Mouse (Mus musculus): ENCODE results near the gene Cacna1d. TPM values are rescaled to one million over a fixed set of nuclear protein-coding genes. Genes with fewer than 3 reads are reported as not detected.

Cacna1d gene
- polyA plus RNA-seq, 1 experiment: 3.2 TPM

GRCm38 (mm10) chr14:30169455-30169854 is 321.8 kb downstream of the Cacna1d start:
- WGBS: 45% methylated on average over 5 of the region's 5 CpGs
- Histone ChIP-seq H3K36me3 (ENCODE audit: control insufficient read depth, insufficient read depth, low read length) (no peaks in the 10 kb centered on the region), H3K27ac (ENCODE audit: insufficient read depth, low read length) (no peak overlapping the region), H3K4me3 (ENCODE audit: extremely low read depth, insufficient read depth, insufficient read length) (no peak overlapping the region), H3K4me1 (ENCODE audit: control insufficient read depth, insufficient read depth, insufficient read length) (0 out of 2 replicates have a peak, but pooled peaks cover 2% of the 10 kb centered on the region), H3K27me3 (ENCODE audit: control insufficient read depth, insufficient read depth, low read length) (no peaks in the 10 kb centered on the region)
- TF ChIP-seq POLR2A (IDR thresholded peaks at IDR 0.05; ENCODE audit: low read depth, low read length) (no peak), CTCF (IDR thresholded peaks at IDR 0.05; ENCODE audit: extremely low read depth, insufficient read depth, insufficient read length, insufficient replicate concordance) (no peak)
- DNase-seq (ENCODE audit: low read depth in 1 of 2, low spot score in 2 of 2): no peak

GRCm38 (mm10) chr14:30168902-30169301 is 322.4 kb downstream of the Cacna1d start:
- Histone ChIP-seq H3K4me3 (ENCODE audit: extremely low read depth, insufficient read depth, insufficient read length) (no peak overlapping the region), H3K4me1 (ENCODE audit: control insufficient read depth, insufficient read depth, insufficient read length) (0 out of 2 replicates have a peak, but pooled peaks cover 2% of the 10 kb centered on the region), H3K27ac (ENCODE audit: insufficient read depth, low read length) (no peak overlapping the region), H3K36me3 (ENCODE audit: control insufficient read depth, insufficient read depth, low read length) (no peaks in the 10 kb centered on the region), H3K27me3 (ENCODE audit: control insufficient read depth, insufficient read depth, low read length) (no peaks in the 10 kb centered on the region)
- no peak for DNase-seq (ENCODE audit: low read depth in 1 of 2, low spot score in 2 of 2)
- 63% methylated on average over 3 of the region's 3 CpGs for WGBS
- TF ChIP-seq POLR2A (IDR thresholded peaks at IDR 0.05; ENCODE audit: low read depth, low read length) (no peak), CTCF (IDR thresholded peaks at IDR 0.05; ENCODE audit: extremely low read depth, insufficient read depth, insufficient read length, insufficient replicate concordance) (no peak)

DNA sequence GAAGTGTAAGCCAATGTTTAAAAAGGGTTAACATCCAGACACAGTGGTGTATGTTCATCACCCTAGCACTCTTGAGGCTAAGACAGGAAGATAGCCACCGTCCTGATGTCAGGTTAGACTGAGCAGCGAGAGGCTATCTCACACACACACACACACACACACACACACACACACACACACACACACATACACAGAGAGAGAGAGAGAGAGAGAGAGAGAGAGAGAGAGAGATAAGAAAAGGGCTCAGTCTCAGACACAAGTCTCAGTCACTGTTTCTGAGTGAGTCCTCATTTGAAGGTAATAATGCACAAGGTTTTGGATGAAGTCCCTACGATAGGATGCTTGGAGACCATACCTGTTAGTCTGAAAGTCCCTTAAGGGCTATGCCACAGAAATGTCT is 322.9 kb downstream of the Cacna1d start:
- TF ChIP-seq POLR2A (IDR thresholded peaks at IDR 0.05; ENCODE audit: low read depth, low read length) (no peak), CTCF (IDR thresholded peaks at IDR 0.05; ENCODE audit: extremely low read depth, insufficient read depth, insufficient read length, insufficient replicate concordance) (no peak)
- WGBS: 71% methylated on average over 3 of the region's 3 CpGs
- H3K4me3 ChIP-seq (ENCODE audit: extremely low read depth, insufficient read depth, insufficient read length): no peak overlapping the region
- no peaks in the 10 kb centered on the region for H3K36me3 ChIP-seq (ENCODE audit: control insufficient read depth, insufficient read depth, low read length)
- H3K4me1 ChIP-seq (ENCODE audit: control insufficient read depth, insufficient read depth, insufficient read length): 0 out of 2 replicates have a peak, but pooled peaks cover 2% of the 10 kb centered on the region
- no peak overlapping the region for H3K27ac ChIP-seq (ENCODE audit: insufficient read depth, low read length)
- DNase-seq (ENCODE audit: low read depth in 1 of 2, low spot score in 2 of 2): no peak
- no peaks in the 10 kb centered on the region for H3K27me3 ChIP-seq (ENCODE audit: control insufficient read depth, insufficient read depth, low read length)

DNA sequence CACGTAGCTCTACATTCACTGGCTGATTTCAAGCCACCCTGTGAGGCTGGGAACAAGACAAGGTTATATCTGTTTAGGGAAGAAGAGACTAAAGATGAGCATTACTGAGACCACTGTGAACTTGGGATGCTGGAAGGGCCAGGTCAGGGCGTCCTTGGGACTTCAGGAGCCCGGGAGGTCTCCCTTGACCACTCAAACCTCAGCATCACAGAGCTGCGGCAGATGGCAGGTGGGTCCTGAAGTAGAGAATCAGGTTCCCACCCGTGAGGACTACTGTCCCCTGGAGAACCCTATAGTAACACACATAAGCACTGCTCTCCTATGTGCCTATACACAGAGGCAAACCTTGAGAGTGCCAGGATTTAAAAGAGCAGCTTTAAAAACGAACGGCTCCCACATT is 323.6 kb downstream of the Cacna1d start:
- Histone ChIP-seq H3K4me3 (ENCODE audit: extremely low read depth, insufficient read depth, insufficient read length) (no peak overlapping the region), H3K36me3 (ENCODE audit: control insufficient read depth, insufficient read depth, low read length) (no peaks in the 10 kb centered on the region), H3K27ac (ENCODE audit: insufficient read depth, low read length) (no peak overlapping the region), H3K4me1 (ENCODE audit: control insufficient read depth, insufficient read depth, insufficient read length) (no peaks in the 10 kb centered on the region), H3K27me3 (ENCODE audit: control insufficient read depth, insufficient read depth, low read length) (no peaks in the 10 kb centered on the region)
- WGBS: 90% methylated on average over 7 of the region's 7 CpGs
- no peak for TF ChIP-seq CTCF (IDR thresholded peaks at IDR 0.05; ENCODE audit: extremely low read depth, insufficient read depth, insufficient read length, insufficient replicate concordance)
- no peak for TF ChIP-seq POLR2A (IDR thresholded peaks at IDR 0.05; ENCODE audit: low read depth, low read length)
- DNase-seq (ENCODE audit: low read depth in 1 of 2, low spot score in 2 of 2): no peak

DNA sequence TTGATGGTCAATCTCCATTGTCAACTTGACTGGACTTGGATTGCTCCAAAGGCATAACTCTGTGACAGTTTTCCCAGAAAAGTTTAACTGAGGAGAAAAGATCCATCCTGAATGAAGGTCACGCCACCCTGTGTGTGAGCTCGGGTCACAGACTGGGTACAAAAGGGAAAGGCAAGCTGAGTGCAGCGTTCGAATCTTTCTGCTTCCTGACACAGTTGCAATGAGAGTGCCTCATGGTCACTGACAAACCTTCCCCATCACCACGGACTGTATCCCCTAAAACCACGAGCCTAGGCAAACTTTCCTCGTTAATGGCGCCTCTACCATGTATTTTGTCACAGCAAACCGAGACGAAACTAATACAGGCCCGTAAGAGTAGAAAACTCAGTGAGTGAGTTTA is 325.2 kb downstream of the Cacna1d start:
- Histone ChIP-seq H3K36me3 (ENCODE audit: control insufficient read depth, insufficient read depth, low read length) (no peaks in the 10 kb centered on the region), H3K27ac (ENCODE audit: insufficient read depth, low read length) (no peak overlapping the region), H3K27me3 (ENCODE audit: control insufficient read depth, insufficient read depth, low read length) (no peaks in the 10 kb centered on the region), H3K4me3 (ENCODE audit: extremely low read depth, insufficient read depth, insufficient read length) (no peak overlapping the region), H3K4me1 (ENCODE audit: control insufficient read depth, insufficient read depth, insufficient read length) (no peaks in the 10 kb centered on the region)
- WGBS: 92% methylated on average over 11 of the region's 11 CpGs
- no peak for DNase-seq (ENCODE audit: low read depth in 1 of 2, low spot score in 2 of 2)
- TF ChIP-seq POLR2A (IDR thresholded peaks at IDR 0.05; ENCODE audit: low read depth, low read length) (no peak), CTCF (IDR thresholded peaks at IDR 0.05; ENCODE audit: extremely low read depth, insufficient read depth, insufficient read length, insufficient replicate concordance) (no peak)

DNA sequence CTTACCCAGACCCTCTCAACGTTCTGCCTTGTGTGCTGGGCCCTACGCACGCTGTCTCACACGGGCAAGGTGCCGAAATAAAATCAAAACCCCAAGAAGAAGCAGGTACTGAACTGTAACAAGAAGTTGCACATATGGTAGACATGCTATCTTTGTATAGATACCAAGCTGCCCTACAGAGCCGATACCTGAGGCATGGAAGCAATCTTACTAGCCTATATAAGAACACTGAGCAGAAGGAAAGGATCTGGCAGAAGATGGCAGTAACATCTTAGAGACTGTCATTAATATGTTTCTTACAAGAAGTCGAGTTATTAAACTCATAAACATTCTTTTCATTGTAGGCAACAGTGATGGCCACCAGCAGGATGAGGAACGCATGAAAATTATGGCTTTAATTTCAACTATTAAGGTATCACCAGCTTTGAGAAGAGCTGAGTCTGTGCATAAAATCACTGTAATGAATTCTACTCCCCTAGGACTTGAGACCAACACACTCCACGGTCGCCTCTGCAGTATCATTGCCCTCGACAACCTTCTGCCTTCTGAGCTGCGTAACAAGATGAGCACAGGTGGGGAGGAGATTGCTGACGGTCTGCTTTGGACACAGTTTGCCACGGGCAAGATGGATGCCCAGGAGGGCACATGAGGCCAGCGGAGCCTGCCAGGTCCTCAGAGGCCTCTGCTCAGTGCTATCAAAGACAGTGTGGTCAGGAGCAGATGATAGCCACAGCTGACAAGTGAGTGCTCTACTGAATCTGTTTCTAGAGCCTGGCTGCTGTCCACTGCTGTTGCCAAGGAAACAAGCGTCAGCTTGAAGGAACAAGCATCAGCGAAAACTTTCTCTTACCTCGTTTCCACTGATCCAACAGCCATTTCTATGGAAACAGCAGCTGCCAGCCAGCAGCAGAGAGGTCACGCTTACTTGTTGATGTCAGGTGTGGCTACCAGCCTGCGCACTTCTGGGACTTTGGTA is 327.2 kb downstream of the Cacna1d start:
- WGBS: 87% methylated on average over 20 of the region's 20 CpGs
- Histone ChIP-seq H3K27ac (ENCODE audit: insufficient read depth, low read length) (no peak overlapping the region), H3K27me3 (ENCODE audit: control insufficient read depth, insufficient read depth, low read length) (no peaks in the 10 kb centered on the region), H3K4me3 (ENCODE audit: extremely low read depth, insufficient read depth, insufficient read length) (no peak overlapping the region), H3K36me3 (ENCODE audit: control insufficient read depth, insufficient read depth, low read length) (no peaks in the 10 kb centered on the region), H3K4me1 (ENCODE audit: control insufficient read depth, insufficient read depth, insufficient read length) (no peaks in the 10 kb centered on the region)
- DNase-seq (ENCODE audit: low read depth in 1 of 2, low spot score in 2 of 2): no peak
- no peak for TF ChIP-seq POLR2A (IDR thresholded peaks at IDR 0.05; ENCODE audit: low read depth, low read length)
- no peak for TF ChIP-seq CTCF (IDR thresholded peaks at IDR 0.05; ENCODE audit: extremely low read depth, insufficient read depth, insufficient read length, insufficient replicate concordance)

- 82% methylated on average over 7 of the region's 7 CpGs for WGBS
- DNase-seq (ENCODE audit: low read depth in 1 of 2, low spot score in 2 of 2): no peak
- Histone ChIP-seq H3K4me1 (ENCODE audit: control insufficient read depth, insufficient read depth, insufficient read length) (peaks cover 2% of the 10 kb centered on the region; the same call in 1 of the 2 replicates), H3K36me3 (ENCODE audit: control insufficient read depth, insufficient read depth, low read length) (no peaks in the 10 kb centered on the region), H3K27ac (ENCODE audit: insufficient read depth, low read length) (no peak overlapping the region), H3K4me3 (ENCODE audit: extremely low read depth, insufficient read depth, insufficient read length) (no peak overlapping the region), H3K27me3 (ENCODE audit: control insufficient read depth, insufficient read depth, low read length) (no peaks in the 10 kb centered on the region)
- TF ChIP-seq CTCF (IDR thresholded peaks at IDR 0.05; ENCODE audit: extremely low read depth, insufficient read depth, insufficient read length, insufficient replicate concordance) (no peak), POLR2A (IDR thresholded peaks at IDR 0.05; ENCODE audit: low read depth, low read length) (no peak)
Observed at GRCm38 (mm10) chr14:30147774-30148173, 343.5 kb downstream of the Cacna1d start.
